Mouse (Mus musculus) kidney, postnatal 36 days (tissue): ENCODE measurements around the gene Tpsb2.
A peak's percentile ranks its signal among the peaks of the same experiment; 100 is the strongest.

Experiments
- DNase-seq, 2 experiments: peaks; one replicate each; pipeline ENCODE4 v3.0.0; 2021 to 2022; ENCODE audit warnings: mixed read lengths in 2 of 2

The Tpsb2 gene

GRCm38 (mm10) chr17:25407352-25407751 is 41.2 kb downstream of the Tpsb2 start:
- DNase-seq, result no peak

GRCm38 (mm10) chr17:25408302-25408999 is 42.3 kb downstream of the Tpsb2 start:
- DNase-seq, result no peak

DNA sequence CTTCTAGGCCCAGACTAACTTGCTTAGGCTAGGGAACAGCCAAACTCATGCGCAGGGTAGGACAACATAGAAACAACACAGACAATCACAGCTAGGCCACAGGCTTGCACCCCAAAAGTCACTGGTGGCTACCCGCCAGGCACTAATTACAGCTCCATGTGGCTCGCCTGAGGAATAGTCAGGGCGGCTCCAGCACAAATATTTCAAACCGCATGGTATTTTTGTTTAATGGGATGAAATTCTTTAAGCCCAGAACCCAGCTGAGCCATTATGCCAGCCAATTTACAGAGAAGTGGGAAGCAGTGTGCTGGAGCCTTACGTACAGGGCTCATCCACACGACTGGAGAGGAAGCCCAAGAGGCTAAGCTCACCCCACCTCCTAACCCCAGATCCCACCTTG is 43.5 kb downstream of the Tpsb2 start:
- DNase-seq, result no peak

GRCm38 (mm10) chr17:25410180-25410579 is 44.1 kb downstream of the Tpsb2 start:
- DNase-seq, result no peak

GRCm38 (mm10) chr17:25410786-25411185 is 44.7 kb downstream of the Tpsb2 start:
- peak in 1 of 2 experiments; percentile 18 for DNase-seq

GRCm38 (mm10) chr17:25411251-25411650 is 45.1 kb downstream of the Tpsb2 start:
- no peak for DNase-seq

DNA sequence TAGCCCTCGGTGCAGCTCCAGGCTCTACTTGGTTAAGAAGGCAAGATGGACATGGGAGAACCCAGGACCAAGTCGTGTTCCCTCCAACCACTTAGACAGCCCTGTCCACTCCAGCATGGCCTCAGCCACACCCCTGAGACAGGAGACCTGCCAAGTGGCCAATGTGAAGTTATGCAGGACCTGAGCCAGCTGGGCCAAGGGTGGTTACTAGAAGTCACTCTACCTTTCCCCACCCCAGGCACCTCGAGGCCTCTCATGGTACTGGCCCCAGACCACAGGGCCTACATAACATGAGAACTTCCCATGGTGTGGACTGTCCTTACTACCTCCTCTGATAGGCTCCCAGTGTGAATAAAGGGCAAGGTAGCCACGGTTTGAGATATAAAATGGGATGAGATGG is 48.1 kb downstream of the Tpsb2 start:
- DNase-seq, result peak; percentile 78 to 82

DNA sequence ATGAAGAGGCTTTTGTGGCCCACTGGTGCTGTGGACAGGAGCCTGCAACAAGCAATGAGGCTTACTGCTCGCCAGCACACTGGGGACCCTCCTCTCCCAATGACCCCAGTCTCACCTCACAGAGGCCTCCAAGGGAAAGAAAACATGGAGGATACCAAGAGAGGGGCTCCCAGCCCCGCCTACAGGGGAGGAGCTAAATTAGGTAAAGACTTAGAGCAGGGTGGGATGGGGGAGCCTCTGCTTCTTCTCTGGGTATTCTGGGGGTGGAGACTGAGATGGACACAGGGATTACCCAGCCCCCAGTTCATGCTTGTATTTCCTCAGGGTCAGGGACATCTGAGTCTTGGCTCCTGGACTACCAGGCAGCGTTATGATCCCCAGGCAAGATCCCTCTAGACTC is 48.8 kb downstream of the Tpsb2 start:
- no peak for DNase-seq

- DNase-seq, result no peak
Observed at GRCm38 (mm10) chr17:25415421-25415913, 49.4 kb downstream of the Tpsb2 start.

- DNase-seq, result no peak
Observed at GRCm38 (mm10) chr17:25416219-25416618, 50.1 kb downstream of the Tpsb2 start.

- no peak for DNase-seq
Observed at GRCm38 (mm10) chr17:25417990-25418389, 51.9 kb downstream of the Tpsb2 start.
